Mouse (Mus musculus): ENCODE measurements around the gene 4930544D05Rik.

The 4930544D05Rik gene

DNA sequence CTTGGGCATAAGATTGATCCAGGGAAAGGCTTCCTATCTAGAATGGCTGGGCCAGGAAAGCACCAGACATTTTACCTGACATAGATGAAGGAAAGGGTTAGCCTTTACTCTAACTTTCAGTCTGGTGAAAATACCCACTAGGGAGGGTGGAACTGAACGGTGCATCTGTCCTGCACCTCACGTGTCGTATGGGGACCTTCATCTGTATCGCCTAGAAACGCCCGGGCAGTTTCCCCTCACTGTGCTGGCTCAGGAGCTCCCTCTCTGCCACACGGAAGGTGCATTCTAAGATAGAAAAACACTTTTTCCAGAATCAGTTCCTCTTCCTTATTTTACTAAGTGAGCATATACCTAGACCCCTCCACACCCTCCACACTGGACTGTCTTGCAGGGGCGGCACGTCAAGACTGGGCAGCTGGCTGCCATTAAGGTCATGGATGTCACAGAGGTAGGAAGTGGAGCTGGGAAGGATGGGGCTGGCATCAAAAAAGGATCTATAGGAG is 17.1 kb upstream of the 4930544D05Rik start:
- DNase-seq (ENCODE audit: low read depth, low spot score): no peak

GRCm38 (mm10) chr11:70605024-70605566 is 10.6 kb upstream of the 4930544D05Rik start:
- peak; percentile 81 for DNase-seq (ENCODE audit: low read depth, low spot score)

GRCm38 (mm10) chr11:70606717-70607116 is 8.9 kb upstream of the 4930544D05Rik start:
- no peak for DNase-seq (ENCODE audit: low read depth, low spot score)

DNA sequence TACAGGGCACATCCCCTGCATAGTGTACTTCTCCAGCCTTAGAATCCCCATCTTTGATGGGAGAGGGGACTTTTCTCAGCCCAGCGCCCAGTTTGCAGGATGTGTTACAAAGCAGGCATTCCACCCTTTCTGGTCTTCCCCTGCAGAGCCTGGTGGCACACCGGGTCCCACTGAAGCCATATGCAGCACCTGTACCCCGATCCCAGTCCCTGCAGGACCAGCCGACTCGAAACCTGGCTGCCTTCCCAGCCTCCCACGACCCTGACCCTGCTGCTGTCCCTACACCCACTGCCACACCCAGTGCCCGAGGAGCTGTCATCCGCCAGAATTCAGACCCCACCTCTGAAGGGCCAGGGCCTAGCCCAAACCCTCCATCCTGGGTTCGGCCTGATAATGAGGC is 8.0 kb upstream of the 4930544D05Rik start:
- DNase-seq (ENCODE audit: low read depth, low spot score): no peak

DNA sequence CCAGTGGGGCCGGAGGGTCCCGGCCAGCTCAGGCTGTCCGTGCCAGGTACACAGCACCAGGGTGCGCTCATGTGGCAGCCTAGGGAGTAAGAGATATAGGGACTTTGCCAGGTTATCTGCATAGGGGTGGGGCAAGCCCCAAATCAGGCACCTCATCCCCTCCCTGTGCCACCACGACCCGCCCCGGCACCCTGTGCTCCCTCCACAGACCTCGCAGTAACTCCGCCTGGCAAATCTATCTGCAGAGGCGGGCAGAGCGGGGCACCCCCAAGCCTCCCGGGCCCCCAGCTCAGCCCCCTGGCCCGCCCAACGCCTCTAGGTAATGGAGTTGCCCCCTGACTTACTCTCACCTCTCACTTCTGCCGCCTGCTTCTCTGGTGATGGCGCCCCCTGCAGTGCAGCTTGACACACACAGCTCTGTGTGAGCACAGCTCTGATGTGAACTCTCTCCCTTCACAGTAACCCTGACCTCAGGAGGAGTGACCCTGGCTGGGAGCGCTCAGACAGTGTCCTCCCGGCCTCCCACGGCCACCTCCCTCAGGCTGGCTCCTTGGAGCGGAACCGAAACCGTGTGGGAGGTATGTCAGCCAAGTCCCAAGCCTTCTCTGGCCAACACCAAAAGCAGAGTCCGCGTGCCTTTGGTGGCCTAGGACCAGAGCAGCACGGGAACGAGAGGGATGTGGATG is 7.1 kb upstream of the 4930544D05Rik start:
- DNase-seq (ENCODE audit: low read depth, low spot score): peak; percentile 33

DNA sequence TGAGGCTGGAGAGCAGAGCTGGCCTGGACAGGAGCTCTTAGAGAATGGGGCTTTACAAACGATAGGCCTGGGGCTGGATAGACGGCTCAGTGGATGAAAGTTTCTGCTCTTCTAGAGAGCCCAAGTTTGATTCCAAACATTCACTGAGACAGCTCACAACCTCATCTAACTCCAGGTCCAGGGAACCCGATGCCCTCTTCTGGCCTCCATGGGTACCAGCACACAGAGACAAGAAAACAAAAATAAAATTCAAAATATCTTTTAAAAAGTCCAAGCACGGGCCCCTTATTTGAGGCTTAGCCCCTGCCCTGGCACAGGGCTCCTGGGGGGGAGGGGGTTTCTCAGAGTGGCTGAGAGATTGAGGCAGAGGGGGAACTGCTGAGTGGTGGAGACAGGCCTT is 4.9 kb upstream of the 4930544D05Rik start:
- DNase-seq (ENCODE audit: low read depth, low spot score): no peak

GRCm38 (mm10) chr11:70612505-70612904 is 3.1 kb upstream of the 4930544D05Rik start:
- DNase-seq (ENCODE audit: low read depth, low spot score): no peak

GRCm38 (mm10) chr11:70615074-70615473 is 574 bp upstream of the 4930544D05Rik start:
- peak; percentile 90 for DNase-seq (ENCODE audit: low read depth, low spot score)

- no peak for DNase-seq (ENCODE audit: low read depth, low spot score)
These were observed 3.5 kb downstream of the 4930544D05Rik start, which contains the start of gene Chrne for GRCm38 (mm10) chr11:70619101-70619500. Gene Chrne, minus strand, starts transcription at chr11:70619216.

DNA sequence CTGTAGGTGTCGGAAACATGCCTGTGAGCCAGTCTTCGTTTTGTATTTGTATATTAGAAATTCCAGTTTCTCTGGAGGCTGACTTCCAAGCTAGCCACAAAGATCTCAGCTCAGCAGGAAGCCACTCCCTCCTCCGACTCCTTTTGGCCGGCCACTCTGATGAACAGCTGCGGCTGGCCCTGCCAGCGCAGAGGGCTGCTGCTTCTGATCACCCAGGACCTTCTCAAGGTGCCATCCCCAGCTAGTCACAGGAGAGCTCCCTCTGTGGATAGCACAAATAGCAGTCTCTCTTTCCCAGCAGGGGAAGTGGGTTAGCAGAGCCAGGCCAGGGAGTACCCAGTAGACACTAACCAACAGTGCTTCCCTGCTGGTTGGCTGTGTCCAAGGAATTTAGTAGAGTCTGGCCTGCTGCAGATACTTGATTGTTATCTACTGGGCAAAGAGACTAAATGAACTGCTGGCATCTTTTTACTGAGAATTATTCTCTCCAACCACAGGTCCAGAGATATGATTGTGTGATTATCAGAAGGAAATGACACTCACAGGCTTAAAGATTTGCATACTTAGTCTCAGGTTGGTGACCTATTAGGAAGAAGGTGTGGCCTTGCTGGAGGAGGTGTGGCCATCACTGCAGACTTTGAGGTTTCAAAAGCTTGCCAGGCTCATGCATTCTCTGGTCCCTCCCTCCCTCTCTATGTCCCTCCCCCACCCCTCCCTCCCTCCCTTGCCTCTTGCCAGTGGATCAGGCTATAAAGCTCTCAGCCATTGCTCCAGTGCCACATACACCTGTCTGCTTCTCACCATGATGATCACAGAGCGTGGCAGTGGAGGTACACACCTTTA is 6.5 kb downstream of the 4930544D05Rik start:
- DNase-seq (ENCODE audit: low read depth, low spot score): peak; percentile 78

DNA sequence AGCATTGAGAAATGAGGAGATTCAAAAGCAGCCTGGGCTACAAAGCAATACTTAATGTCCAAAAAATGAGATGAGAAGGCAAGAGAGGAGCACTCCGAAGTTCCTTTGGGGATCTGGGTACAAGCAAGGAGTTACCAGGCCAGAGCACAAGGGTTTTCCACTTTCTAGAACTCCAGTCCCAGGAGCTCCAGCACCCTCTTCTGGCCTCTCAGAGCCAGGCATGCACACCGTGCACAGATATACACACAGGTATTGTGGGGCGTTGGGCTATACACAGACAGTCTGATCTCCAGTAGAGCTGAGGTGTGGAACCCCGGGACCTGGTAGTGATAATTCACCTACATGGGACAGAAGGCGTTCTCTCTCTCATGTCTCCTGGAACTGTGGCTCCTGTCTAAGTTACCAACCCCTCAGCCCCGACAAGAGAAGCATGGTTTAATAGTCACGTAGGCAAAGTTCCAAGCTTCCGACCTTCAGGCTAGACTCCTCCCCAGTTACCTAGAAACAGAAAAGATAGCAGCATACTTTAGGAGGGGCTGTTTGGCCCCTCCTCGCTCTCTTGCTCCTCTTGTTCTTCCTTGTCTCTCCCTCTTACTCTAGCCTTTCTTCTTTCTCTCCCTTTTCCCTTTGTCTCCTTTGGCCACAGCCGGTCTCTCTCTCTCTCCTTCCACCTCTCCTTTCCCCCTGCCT is 7.5 kb downstream of the 4930544D05Rik start:
- no peak for DNase-seq (ENCODE audit: low read depth, low spot score)

DNA sequence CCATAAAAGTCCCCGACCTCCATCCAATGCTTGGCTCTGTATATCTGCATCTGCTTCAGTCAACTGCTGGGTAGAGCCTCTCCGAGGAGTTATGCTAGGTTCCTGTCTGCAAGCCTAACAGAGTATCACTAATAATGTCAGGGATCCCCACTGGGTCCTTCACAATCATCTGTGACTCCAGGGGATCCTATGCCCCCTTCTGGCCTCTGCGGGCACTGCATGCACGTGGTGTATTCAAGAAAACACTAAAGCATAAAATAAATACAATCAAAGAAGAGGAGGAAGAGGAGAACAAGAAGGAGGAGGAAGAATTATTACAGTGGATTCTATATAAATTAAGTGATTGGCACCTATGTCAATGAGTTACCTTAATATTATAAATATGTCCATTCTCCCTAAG is 9.8 kb downstream of the 4930544D05Rik start:
- DNase-seq (ENCODE audit: low read depth, low spot score): peak; percentile 66

- no peak for DNase-seq (ENCODE audit: low read depth, low spot score)
These were observed 11.2 kb downstream of the 4930544D05Rik start for GRCm38 (mm10) chr11:70626877-70627276.

DNA sequence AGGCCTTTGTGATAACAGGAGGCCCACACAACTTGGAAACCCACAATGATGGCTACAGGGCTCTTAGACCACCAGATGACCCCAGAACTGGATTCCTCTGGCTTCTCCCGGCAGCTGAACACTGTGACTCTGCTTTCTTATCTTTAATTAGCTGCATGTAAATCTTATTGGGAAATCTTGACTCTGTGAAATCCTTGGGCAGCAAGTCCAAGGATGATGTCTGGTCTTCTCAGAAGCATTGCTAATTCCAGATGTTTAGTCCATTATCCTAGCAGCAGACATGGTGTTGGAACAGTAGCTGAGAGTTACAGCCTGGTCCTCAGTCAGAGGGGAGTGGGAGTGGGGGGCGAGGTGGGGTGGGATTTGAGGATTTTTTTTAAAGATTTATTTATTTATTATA is 12.8 kb downstream of the 4930544D05Rik start:
- no peak for DNase-seq (ENCODE audit: low read depth, low spot score)

- DNase-seq (ENCODE audit: low read depth, low spot score): peak; percentile 65
These were observed 13.9 kb downstream of the 4930544D05Rik start for GRCm38 (mm10) chr11:70629557-70629956.

DNA sequence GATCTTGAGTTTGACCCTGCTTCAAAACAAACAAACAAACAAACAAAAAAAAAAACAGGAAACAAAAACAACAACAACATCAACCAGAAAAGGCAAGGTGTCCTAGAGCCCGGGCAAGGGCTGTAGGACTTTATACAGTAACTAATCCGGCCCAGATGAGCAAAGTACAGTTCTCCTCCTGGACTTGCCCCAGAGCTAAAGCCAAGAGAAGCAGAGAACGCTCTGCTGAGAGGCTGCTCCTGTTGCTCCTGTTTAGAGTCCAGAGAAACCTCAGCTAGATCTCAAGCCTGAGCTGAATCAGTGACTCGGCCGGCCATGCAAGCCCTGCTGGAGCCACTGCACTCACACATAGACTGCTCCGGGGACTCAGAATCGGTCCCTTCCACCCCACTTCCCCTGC is 14.5 kb downstream of the 4930544D05Rik start:
- DNase-seq (ENCODE audit: low read depth, low spot score): no peak

DNA sequence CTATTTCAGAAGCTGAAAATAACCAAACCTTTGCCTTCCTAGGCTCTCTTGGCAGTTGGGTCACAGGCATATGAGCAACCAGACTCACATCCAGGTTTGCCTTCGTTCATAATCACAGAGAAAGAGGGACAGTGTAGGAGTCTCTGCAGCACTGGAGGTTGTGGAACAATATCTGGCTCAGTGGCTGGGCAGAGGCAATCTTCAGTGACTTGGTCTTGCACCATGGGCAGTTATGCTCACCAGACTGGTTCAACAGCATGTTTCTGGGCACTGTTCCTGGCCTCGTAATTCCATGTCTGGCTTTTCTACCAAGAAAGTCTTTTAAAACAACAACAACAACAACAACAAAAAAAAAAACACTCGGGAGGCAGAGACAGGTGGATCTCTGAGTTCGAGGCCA is 20.0 kb downstream of the 4930544D05Rik start:
- DNase-seq (ENCODE audit: low read depth, low spot score): no peak

- no peak for DNase-seq (ENCODE audit: low read depth, low spot score)
These were observed 22.1 kb downstream of the 4930544D05Rik start for GRCm38 (mm10) chr11:70637764-70638163.

GRCm38 (mm10) chr11:70638293-70638692 is 22.6 kb downstream of the 4930544D05Rik start:
- no peak for DNase-seq (ENCODE audit: low read depth, low spot score)

DNA sequence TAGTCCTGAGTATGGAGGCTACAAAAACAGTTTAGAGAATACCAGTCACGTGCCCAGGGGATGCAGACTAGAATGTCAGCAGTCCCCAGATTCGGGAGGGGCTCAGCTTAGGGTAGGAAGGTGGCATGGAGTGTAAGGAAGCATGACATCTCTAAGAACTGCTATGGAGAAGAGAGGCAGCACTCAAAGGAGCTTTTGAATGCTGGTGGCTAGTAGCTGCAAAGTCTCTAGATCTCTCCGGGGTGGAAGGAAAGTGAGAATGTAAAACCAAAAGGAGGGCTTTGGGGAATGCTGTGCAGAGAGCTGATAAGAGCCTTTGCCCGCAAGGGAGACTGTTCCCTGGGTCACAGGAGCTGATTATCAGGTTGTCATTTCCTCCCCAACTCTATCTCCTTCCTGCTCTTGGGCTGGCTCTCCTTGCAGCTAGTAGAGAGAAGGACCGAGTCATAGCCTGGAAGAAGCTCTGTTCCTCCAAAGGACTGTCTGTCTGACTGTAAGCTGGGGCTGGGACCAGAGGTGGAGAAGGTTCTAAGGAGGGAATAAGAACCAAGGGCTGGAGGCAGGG is 23.1 kb downstream of the 4930544D05Rik start, which contains the start of gene Gp1ba:
Gp1ba (plus strand) TSS at position 409 of the 565 bp plus-strand sequence.
- DNase-seq (ENCODE audit: low read depth, low spot score): no peak

DNA sequence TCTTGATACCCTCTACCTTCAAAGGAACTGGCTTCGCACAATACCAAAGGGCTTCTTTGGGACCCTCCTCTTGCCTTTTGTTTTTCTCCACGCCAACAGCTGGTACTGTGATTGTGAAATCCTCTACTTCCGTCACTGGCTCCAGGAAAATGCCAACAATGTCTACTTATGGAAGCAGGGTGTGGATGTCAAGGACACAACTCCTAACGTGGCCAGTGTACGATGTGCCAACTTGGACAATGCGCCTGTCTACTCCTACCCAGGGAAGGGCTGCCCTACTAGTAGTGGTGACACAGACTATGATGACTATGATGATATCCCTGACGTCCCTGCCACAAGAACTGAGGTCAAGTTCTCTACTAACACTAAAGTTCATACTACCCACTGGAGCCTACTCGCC is 24.3 kb downstream of the 4930544D05Rik start:
- DNase-seq (ENCODE audit: low read depth, low spot score): no peak
